Mouse (Mus musculus) ovary, postnatal 10 days (tissue): ENCODE results near the gene Ccnjl.
A peak's percentile ranks its signal among the peaks of the same experiment; 100 is the strongest.

Source experiments
- DNase-seq: peaks from one replicate; pipeline ENCODE4 v3.0.0; 2022; ENCODE audit warnings: low spot score

Gene Ccnjl

GRCm38 (mm10) chr11:43528078-43528682 is 404 bp upstream of the Ccnjl start:
- peak; percentile 53 for DNase-seq

GRCm38 (mm10) chr11:43530043-43530442 is 1.5 kb downstream of the Ccnjl start:
- DNase-seq, result no peak

- no peak for DNase-seq
Observed at GRCm38 (mm10) chr11:43531619-43532018, 3.0 kb downstream of the Ccnjl start.

- DNase-seq, result no peak
Observed at GRCm38 (mm10) chr11:43537074-43537473, 8.5 kb downstream of the Ccnjl start.

GRCm38 (mm10) chr11:43539863-43540262 is 11.3 kb downstream of the Ccnjl start:
- no peak for DNase-seq

GRCm38 (mm10) chr11:43543711-43544466 is 15.3 kb downstream of the Ccnjl start:
- no peak for DNase-seq

GRCm38 (mm10) chr11:43544819-43545218 is 16.2 kb downstream of the Ccnjl start:
- no peak for DNase-seq

- no peak for DNase-seq
Observed at GRCm38 (mm10) chr11:43545873-43546475, 17.4 kb downstream of the Ccnjl start.

GRCm38 (mm10) chr11:43546678-43547077 is 18.1 kb downstream of the Ccnjl start:
- DNase-seq, result no peak

GRCm38 (mm10) chr11:43548148-43548547 is 19.6 kb downstream of the Ccnjl start:
- no peak for DNase-seq

GRCm38 (mm10) chr11:43548657-43549435 is 20.3 kb downstream of the Ccnjl start:
- no peak for DNase-seq

GRCm38 (mm10) chr11:43549701-43550100 is 21.1 kb downstream of the Ccnjl start:
- no peak for DNase-seq

GRCm38 (mm10) chr11:43551756-43552155 is 23.2 kb downstream of the Ccnjl start:
- DNase-seq, result no peak

GRCm38 (mm10) chr11:43552675-43553074 is 24.1 kb downstream of the Ccnjl start:
- DNase-seq, result no peak

GRCm38 (mm10) chr11:43556538-43556937 is 28.0 kb downstream of the Ccnjl start:
- DNase-seq, result no peak

- no peak for DNase-seq
Observed at GRCm38 (mm10) chr11:43559515-43560292, 31.1 kb downstream of the Ccnjl start.

- DNase-seq, result no peak
Observed at GRCm38 (mm10) chr11:43563654-43564244, 35.2 kb downstream of the Ccnjl start.

GRCm38 (mm10) chr11:43565414-43565813 is 36.8 kb downstream of the Ccnjl start:
- DNase-seq, result no peak

GRCm38 (mm10) chr11:43565852-43566251 is 37.3 kb downstream of the Ccnjl start:
- DNase-seq, result no peak

GRCm38 (mm10) chr11:43566696-43567095 is 38.1 kb downstream of the Ccnjl start:
- DNase-seq, result no peak

GRCm38 (mm10) chr11:43568263-43568662 is 39.7 kb downstream of the Ccnjl start:
- no peak for DNase-seq
